Mouse (Mus musculus) layer of hippocampus, adult 6 months (tissue): ENCODE measurements around the gene Pkp2. TPM values are rescaled to one million over a fixed set of nuclear protein-coding genes. Genes with fewer than 3 reads are reported as not detected.

Experiments
- long read RNA-seq, 2 experiments: library from polyadenylated mRNA; unstranded; transcript quantifications; one replicate each; pipeline ENCODE4 v2.0.0; 2019 to 2020
- polyA plus RNA-seq: library from polyadenylated mRNA; unstranded; fragments of <200 nt; fragmentation: Nextera tagmentation; gene quantifications from 2 replicates; pipeline ENCODE4 v1.2.3, GENCODE M21; 2021

Pkp2 gene
- polyA plus RNA-seq, result 13.3 and 15.3 TPM in 2 replicates
- long read RNA-seq, experiment 1, transcript Pkp2-201 (13 exons, 2,918 nt), result major isoform, 38 of 42 reads
- long read RNA-seq, experiment 1, partial matches to known transcripts, result 2 of 42 reads
- long read RNA-seq, experiment 1, other reads (novel, unspliced or antisense), result 2 of 42 reads
- long read RNA-seq, experiment 2, transcript Pkp2-201 (13 exons, 2,918 nt), result major isoform, 132 of 155 reads
- long read RNA-seq, experiment 2, partial matches to known transcripts, result 8 of 155 reads
- long read RNA-seq, experiment 2, other reads (novel, unspliced or antisense), result 12 of 155 reads

DNA sequence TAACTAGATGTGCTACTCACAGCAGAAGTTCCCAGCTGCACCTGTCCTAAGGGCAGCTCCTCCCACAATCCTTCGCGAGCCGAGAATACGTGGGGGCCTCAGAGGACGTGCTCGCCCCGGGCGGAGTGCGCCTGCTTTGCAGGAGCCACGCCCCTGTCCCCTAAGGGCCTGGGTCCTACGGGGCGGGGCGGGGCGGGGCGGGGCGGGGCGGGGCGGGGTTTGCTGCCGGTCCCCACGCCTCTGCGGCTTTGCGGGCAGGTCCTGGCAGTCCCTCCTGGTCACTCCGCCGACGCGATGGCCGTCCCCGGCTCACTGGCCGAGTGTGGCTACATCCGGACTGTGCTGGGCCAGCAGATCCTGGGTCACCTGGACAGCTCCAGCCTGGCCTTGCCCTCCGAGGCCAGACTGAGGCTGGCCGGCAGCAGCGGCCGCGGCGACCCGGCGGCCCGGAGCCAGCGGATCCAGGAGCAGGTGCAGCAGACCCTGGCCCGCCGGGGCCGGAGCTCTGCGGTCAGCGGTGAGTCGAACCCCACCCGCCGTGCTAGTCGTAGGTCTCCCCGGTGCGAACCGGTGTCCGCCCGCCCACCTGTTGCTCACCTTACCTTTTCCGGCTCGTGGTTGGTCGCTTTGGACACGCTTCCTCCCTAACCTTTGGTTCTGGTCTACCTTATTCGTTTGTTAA is at the start of gene Pkp2:
TSS of gene Pkp2 (plus strand) at position 240 of the 682 bp plus-strand sequence.

DNA sequence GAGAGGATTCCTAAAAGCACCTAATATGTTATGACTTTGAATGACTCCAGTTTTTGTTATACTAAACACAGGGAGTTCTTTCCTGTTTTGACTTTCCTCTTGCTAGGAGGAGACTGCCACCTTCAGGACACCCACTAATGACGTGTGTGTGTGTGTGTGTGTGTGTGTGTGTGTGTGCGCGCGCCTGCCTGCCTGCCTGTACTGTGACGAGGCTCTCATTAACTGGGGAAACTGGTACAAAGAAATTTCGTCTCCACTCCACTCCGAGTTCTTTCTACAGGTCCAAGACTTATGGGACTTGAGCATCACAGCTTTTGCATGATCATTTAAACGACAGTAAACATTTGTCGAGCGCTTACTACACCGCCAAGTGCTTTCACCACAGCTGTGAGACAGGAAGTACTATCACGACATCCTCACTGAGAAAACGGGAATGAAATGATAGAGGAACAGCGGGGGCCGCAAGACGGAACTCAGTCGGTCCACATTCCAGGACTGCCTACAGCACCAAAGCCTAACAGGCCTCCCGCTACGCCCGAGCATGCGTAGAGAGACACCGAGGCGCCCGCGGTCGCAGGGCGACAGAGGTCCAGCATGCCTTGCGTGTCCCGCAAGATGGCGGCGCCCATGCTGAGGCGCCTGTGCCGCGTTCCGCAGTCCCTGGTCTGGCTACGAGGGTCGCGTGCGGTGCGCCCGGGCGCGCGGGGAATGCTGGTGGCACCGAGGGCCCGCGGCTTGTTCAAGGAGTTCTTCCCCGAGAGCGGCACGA is 89.4 kb downstream of the Pkp2 start, which contains the start of gene Yars2:
TSS of gene Yars2 (plus strand) at position 597 of the 769 bp plus-strand sequence.

Other genes with a start within 250 kb of the Pkp2 start
- gene Yars2, start 89.6 kb downstream of the Pkp2 start, polyA plus RNA-seq, result 32.6 and 37.1 TPM in 2 replicates
- 118 and 126 TPM in 2 replicates for gene Dnm1l, start 145.6 kb downstream of the Pkp2 start, polyA plus RNA-seq